In the genomic region with DNA sequence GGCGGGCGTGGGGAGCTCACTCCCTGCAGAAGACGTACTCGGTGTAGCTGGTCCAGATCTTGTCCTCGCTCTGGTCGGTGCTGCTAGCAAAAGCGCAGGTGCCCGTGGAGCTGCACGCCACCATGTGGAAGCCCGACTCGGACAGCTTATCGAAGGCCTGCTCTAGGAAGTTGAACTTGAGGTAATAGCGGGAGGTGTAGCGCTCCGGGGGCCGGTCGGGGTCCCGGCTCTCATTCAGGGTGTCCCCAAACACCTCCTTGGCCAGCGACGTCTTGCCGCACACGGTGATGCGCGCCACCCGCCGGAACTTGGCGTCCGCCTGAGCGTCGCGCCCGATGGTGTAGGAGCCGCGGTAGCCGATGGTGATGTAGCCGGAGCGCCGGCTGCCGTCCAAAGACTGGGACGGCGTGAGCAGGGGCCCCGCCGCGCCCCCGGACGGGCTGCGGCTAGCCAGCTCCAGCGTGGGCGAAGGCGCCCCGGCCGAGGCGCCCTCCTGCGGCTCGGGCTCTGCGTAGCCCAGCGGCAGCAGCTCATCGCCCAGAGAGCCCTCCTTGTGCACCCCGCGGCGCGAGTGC, we compare ENCODE assay signal across 7 mouse cellular contexts. TPM values are rescaled to one million over a fixed set of nuclear protein-coding genes. Genes with fewer than 3 reads are reported as not detected.
DNase-seq lines count a peak whose midpoint lies in the region; ATAC-seq lines count a peak whose summit lies in the region.

No protein-coding gene starts in this region.

- peak overlapping the region; percentile 83 for H3K9ac ChIP-seq in embryonic facial prominence, embryonic 12.5 days
- peak overlapping the region; percentile 76 for H3K9ac ChIP-seq in limb, embryonic 15.5 days
- H3K9ac ChIP-seq in midbrain, embryonic 15.5 days, result peak overlapping the region; percentile 68

- DNase-seq in adrenal gland, postnatal 4 days (ENCODE audit: low spot score in 2 of 2), result peak; percentile 35 to 45
- DNase-seq in heart, adult 9 months (ENCODE audit: low spot score in 2 of 2), result peak; percentile 60 to 64
- peak; percentile 51 to 69 for DNase-seq in kidney, adult 8-10 months
- DNase-seq in spleen, postnatal 14 days (ENCODE audit: low spot score in 2 of 2), result peak; percentile 35 to 55

- peaks cover 3% of the 10 kb centered on the region; the same call in 1 of the 2 replicates for H3K4me1 ChIP-seq in embryonic facial prominence, embryonic 12.5 days
- peaks cover 13% of the 10 kb centered on the region; the same call in 1 of the 2 replicates for H3K4me1 ChIP-seq in limb, embryonic 15.5 days
- H3K4me1 ChIP-seq in midbrain, embryonic 15.5 days, result peaks cover 24% of the 10 kb centered on the region

- peak; percentile 31; the same call in 1 of the 2 replicates for ATAC-seq in embryonic facial prominence, embryonic 12.5 days (ENCODE audit: insufficient number of reproducible peaks, insufficient read depth, low FRiP score, low TSS enrichment)
- no peak for ATAC-seq in limb, embryonic 15.5 days (ENCODE audit: insufficient number of reproducible peaks, low FRiP score, low TSS enrichment, low read depth)
- peak; percentile 71 for ATAC-seq in midbrain, embryonic 15.5 days (replicated peaks)

- under 1% methylated on average over 62 of the region's 62 CpGs for WGBS in embryonic facial prominence, embryonic 12.5 days
- under 1% methylated on average over 61 of the region's 62 CpGs for WGBS in limb, embryonic 15.5 days
- under 1% methylated on average over 62 of the region's 62 CpGs for WGBS in midbrain, embryonic 15.5 days

- H3K27ac ChIP-seq in embryonic facial prominence, embryonic 12.5 days, result peak overlapping the region; percentile 85
- H3K27ac ChIP-seq in limb, embryonic 15.5 days, result peak overlapping the region; percentile 95
- peak overlapping the region; percentile 81 for H3K27ac ChIP-seq in midbrain, embryonic 15.5 days

- peak overlapping the region; percentile 86 for H3K4me2 ChIP-seq in embryonic facial prominence, embryonic 12.5 days (replicated peaks)
- peak overlapping the region; percentile 87 for H3K4me2 ChIP-seq in limb, embryonic 15.5 days
- H3K4me2 ChIP-seq in midbrain, embryonic 15.5 days, result peak overlapping the region; percentile 86

- H3K9me3 ChIP-seq in embryonic facial prominence, embryonic 12.5 days, result no peaks in the 10 kb centered on the region
- no peaks in the 10 kb centered on the region for H3K9me3 ChIP-seq in limb, embryonic 15.5 days
- no peaks in the 10 kb centered on the region for H3K9me3 ChIP-seq in midbrain, embryonic 15.5 days

- no peaks in the 10 kb centered on the region for H3K36me3 ChIP-seq in embryonic facial prominence, embryonic 12.5 days
- no peaks in the 10 kb centered on the region for H3K36me3 ChIP-seq in limb, embryonic 15.5 days
- H3K36me3 ChIP-seq in midbrain, embryonic 15.5 days (replicated peaks), result no peaks in the 10 kb centered on the region

- no peaks in the 10 kb centered on the region for H3K27me3 ChIP-seq in embryonic facial prominence, embryonic 12.5 days
- H3K27me3 ChIP-seq in limb, embryonic 15.5 days, result no peaks in the 10 kb centered on the region
- no peaks in the 10 kb centered on the region for H3K27me3 ChIP-seq in midbrain, embryonic 15.5 days (replicated peaks)

- peak overlapping the region; percentile 74 for H3K4me3 ChIP-seq in embryonic facial prominence, embryonic 12.5 days
- peak overlapping the region; percentile 78 for H3K4me3 ChIP-seq in limb, embryonic 15.5 days
- H3K4me3 ChIP-seq in midbrain, embryonic 15.5 days, result peak overlapping the region; percentile 71

RNA-seq across cellular contexts. Expression of gene Kctd12, which starts 0.9 kb away (rescaled TPM):
- 10 to 100 TPM; 45.2 to 48.6 TPM for total RNA-seq in adrenal gland, postnatal 4 days (2021)
- 25.0 and 35.3 TPM in 2 replicates for polyA plus RNA-seq in embryonic facial prominence, embryonic 12.5 days (2016; fragmentation: Nextera tagmentation; extraction: Ambion mirVana)
- polyA plus RNA-seq in limb, embryonic 15.5 days (2015; fragmentation: Nextera tagmentation; extraction: Ambion mirVana), result 34.5 and 50.6 TPM in 2 replicates
- polyA plus RNA-seq in midbrain, embryonic 15.5 days (2015; fragmentation: Nextera tagmentation; extraction: Ambion mirVana), result 13.8 and 14.7 TPM in 2 replicates
